Mouse (Mus musculus) limb, embryonic 14.5 days (tissue): ENCODE measurements around the gene Qars. TPM values are rescaled to one million over a fixed set of nuclear protein-coding genes. Genes with fewer than 3 reads are reported as not detected.

Source experiments
- ATAC-seq: fragments of 200-750 bp; cut with Nextera tagmentation; 2 replicates; pipeline ENCODE4 v1.8.0; 2017; ENCODE audit warnings: low read depth, moderate number of reproducible peaks, moderate TSS enrichment; ENCODE audit not compliant: low FRiP score
- DNase-seq: peaks from one replicate; pipeline ENCODE4 v3.0.0-alpha.2; 2015; ENCODE audit warnings: low spot score
- H3K27ac ChIP-seq: fragments of 300-500 bp; sonication (generic); replicated peaks from 2 replicates; pipeline ENCODE4 v1.5.1; 2014; ENCODE audit warnings: low read depth, mild to moderate bottlenecking, low read length, moderate library complexity, mixed read lengths
- H3K27me3 ChIP-seq: fragments of 300-500 bp; sonication (generic); 2 replicates; pipeline ENCODE4 v1.6.1; 2014; ENCODE audit warnings: low read length, mixed read lengths; ENCODE audit not compliant: control insufficient read depth, insufficient read depth
- H3K36me3 ChIP-seq: fragments of 300-500 bp; sonication (generic); 2 replicates; pipeline ENCODE4 v1.6.1; 2014; ENCODE audit warnings: mild to moderate bottlenecking, low read length, moderate library complexity, mixed read lengths; ENCODE audit not compliant: control insufficient read depth, insufficient read depth
- H3K4me1 ChIP-seq: fragments of 300-500 bp; sonication (generic); 2 replicates; pipeline ENCODE4 v1.6.1; 2014; ENCODE audit warnings: antibody characterized with exemption, low read length, mixed read lengths; ENCODE audit not compliant: control insufficient read depth, insufficient read depth
- H3K4me2 ChIP-seq: fragments of 300-500 bp; sonication (generic); replicated peaks from 2 replicates; pipeline ENCODE4 v1.6.1; 2014; ENCODE audit warnings: low read depth, mild to moderate bottlenecking, low read length, moderate library complexity; ENCODE audit not compliant: severe bottlenecking
- H3K4me3 ChIP-seq: fragments of 300-500 bp; sonication (generic); replicated peaks from 2 replicates; pipeline ENCODE4 v1.5.1; 2014; ENCODE audit warnings: low read length
- H3K9ac ChIP-seq: fragments of 300-500 bp; sonication (generic); 2 replicates; pipeline ENCODE4 v1.6.1; 2014; ENCODE audit warnings: mild to moderate bottlenecking, low read depth, low read length, moderate library complexity; ENCODE audit not compliant: severe bottlenecking
- H3K9me3 ChIP-seq: fragments of 300-500 bp; sonication (generic); 2 replicates; pipeline ENCODE4 v1.6.1; 2016; ENCODE audit warnings: low read length; ENCODE audit not compliant: control insufficient read depth
- POLR2A ChIP-seq: fragments of 200-500 bp; IDR thresholded peaks from 2 replicates; pipeline ENCODE4 v1.8.0; 2012; ENCODE audit warnings: inconsistent platforms, mild to moderate bottlenecking, moderate library complexity, borderline replicate concordance; ENCODE audit not compliant: insufficient read depth, insufficient read length; ENCODE audit errors: extremely low read depth
- WGBS: fragments of 180-500 bp; shearing (Covaris S2); extraction: QIAGEN DNeasy Blood & Tissue Kit; methylation state at CpG from one replicate; pipeline ENCODE4 v1.1.7; 2014; 5-methylcytosine and 5-hydroxymethylcytosine counted together
- polyA plus RNA-seq, 2 experiments: library from polyadenylated mRNA; depleted of rRNA in 1 of 2; stranded (reverse) in 1 of 2; unstranded in 1 of 2; fragments of >200 nt; fragmentation: Nextera tagmentation in 1 of 2; extraction: Ambion mirVana in 1 of 2; gene quantifications; 2 replicates each; pipeline versions ENCODE4 v1.2.1 to v1.2.3; 2012 to 2014

Qars gene
- polyA plus RNA-seq, 2 experiments, result 117 to 238 TPM

- ATAC-seq (peak; percentile 85), DNase-seq (peak; percentile 88)
- peak overlapping the region; percentile 67 for H3K9ac ChIP-seq
- H3K4me2 ChIP-seq, result peak overlapping the region; percentile 95
- peak overlapping the region; percentile 69 for H3K4me3 ChIP-seq
- H3K36me3 ChIP-seq, result peaks cover 28% of the 10 kb centered on the region
- H3K27me3 ChIP-seq, result no peaks in the 10 kb centered on the region
- peak overlapping the region; percentile 87 for H3K27ac ChIP-seq
- H3K4me1 ChIP-seq, result peaks cover 14% of the 10 kb centered on the region
- under 1% methylated on average over 20 of the region's 20 CpGs for WGBS
- no peaks in the 10 kb centered on the region for H3K9me3 ChIP-seq
- no peak for TF ChIP-seq POLR2A
Measured at GRCm38 (mm10) chr9:108478638-108479156, 28.8 kb upstream of the Qars start.

DNA sequence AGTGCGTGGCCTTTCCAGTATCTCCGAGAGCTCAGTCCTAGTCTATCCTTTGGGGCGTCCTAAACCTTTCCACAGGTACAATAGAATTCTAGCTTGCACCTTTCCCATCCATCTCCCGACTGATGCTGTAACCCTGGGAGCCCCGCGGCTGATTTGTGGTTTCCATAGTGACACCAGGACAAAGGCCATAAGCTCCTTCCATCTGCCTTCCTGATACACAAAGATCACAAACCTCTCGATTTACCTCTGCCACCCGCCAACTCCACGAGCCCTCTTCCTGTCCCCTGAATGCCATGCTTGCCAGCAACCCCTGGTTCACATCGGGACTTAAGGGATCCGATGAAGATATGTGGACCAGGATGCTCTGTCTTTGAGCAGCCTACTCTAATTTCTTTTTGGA is 28.3 kb upstream of the Qars start:
- Histone ChIP-seq H3K4me3 (peak overlapping the region; percentile 69), H3K9ac (0 out of 2 replicates have a peak overlapping the region, but pooled peaks have one; percentile 67), H3K36me3 (peaks cover 34% of the 10 kb centered on the region), H3K4me1 (peaks cover 14% of the 10 kb centered on the region), H3K27me3 (no peaks in the 10 kb centered on the region), H3K4me2 (peak overlapping the region; percentile 95), H3K27ac (peak overlapping the region; percentile 87), H3K9me3 (no peaks in the 10 kb centered on the region)
- DNase-seq (no peak), ATAC-seq (0 out of 2 replicates have a peak, but pooled peaks have one; percentile 3)
- 41% methylated on average over 11 of the region's 11 CpGs for WGBS
- TF ChIP-seq POLR2A, result no peak

DNA sequence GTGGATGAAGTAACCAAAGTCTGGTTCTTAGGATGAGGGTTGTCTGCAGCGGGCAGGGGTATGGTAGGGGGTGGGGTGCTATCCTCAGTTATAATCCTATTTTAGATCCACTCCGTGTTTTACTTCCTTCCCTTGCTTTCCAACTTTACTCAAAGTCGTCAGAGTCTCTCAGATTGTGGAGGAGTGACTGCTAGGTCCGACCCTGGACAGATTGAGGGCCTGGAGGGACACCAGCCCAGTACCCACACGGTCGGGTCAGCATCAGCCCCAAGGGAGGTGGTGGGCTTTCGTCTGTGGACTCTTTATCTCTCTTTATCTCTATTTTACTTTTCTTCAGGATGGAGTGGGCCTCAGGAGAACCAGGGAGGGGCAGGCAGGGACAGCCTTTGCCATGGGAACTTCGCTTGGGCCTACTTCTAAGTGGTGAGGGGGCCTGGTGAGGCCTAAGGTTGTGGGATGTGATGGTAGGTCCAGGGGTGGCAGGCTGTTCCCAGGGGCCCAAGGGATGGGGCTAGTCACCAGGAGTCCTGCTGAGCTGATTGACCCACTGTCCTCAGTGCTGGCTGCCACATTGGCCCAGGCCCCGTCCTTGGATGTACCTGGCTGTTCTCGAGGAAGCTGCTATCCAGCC is 27.7 kb upstream of the Qars start, which contains the start of gene Lamb2:
TSS of gene Lamb2 (plus strand) at position 16 of the 631 bp plus-strand sequence.
- peak within 1 kb of the TSS; percentile 95 for H3K4me2 ChIP-seq
- DNase-seq (peak; percentile 93), ATAC-seq (peak; percentile 82)
- H3K27me3 ChIP-seq, result no peaks in the 10 kb centered on the region
- WGBS, result 10% methylated on average over 10 of the region's 10 CpGs
- peaks cover 14% of the 10 kb centered on the region for H3K4me1 ChIP-seq
- peak within 1 kb of the TSS; percentile 69 for H3K4me3 ChIP-seq
- H3K27ac ChIP-seq, result peak within 1 kb of the TSS; percentile 87
- H3K9ac ChIP-seq, result peak within 1 kb of the TSS; percentile 83
- H3K9me3 ChIP-seq, result no peaks in the 10 kb centered on the region
- peaks cover 39% of the 10 kb centered on the region for H3K36me3 ChIP-seq
- TF ChIP-seq POLR2A, result 0 out of 2 replicates have a peak, but pooled peaks have one; percentile 18

- 89% methylated on average over 28 of the region's 28 CpGs for WGBS
- TF ChIP-seq POLR2A, result no peak
- peak overlapping the region; percentile 69 for H3K4me3 ChIP-seq
- peak overlapping the region; percentile 95 for H3K4me2 ChIP-seq
- DNase-seq, result no peak
- no peak overlapping the region for H3K27ac ChIP-seq
- peak overlapping the region; percentile 83; the same call in 1 of the 2 replicates for H3K9ac ChIP-seq
- H3K9me3 ChIP-seq, result no peaks in the 10 kb centered on the region
- H3K4me1 ChIP-seq, result peaks cover 14% of the 10 kb centered on the region
- no peak for ATAC-seq
- H3K36me3 ChIP-seq, result peaks cover 50% of the 10 kb centered on the region
- H3K27me3 ChIP-seq, result no peaks in the 10 kb centered on the region
Measured at GRCm38 (mm10) chr9:108480813-108481519, 26.5 kb upstream of the Qars start.

GRCm38 (mm10) chr9:108481520-108482210 is 25.8 kb upstream of the Qars start:
- ATAC-seq (no peak), DNase-seq (no peak)
- Histone ChIP-seq H3K27me3 (no peaks in the 10 kb centered on the region), H3K27ac (no peak overlapping the region), H3K4me2 (no peak overlapping the region), H3K4me3 (no peak overlapping the region), H3K4me1 (peaks cover 14% of the 10 kb centered on the region), H3K36me3 (peaks cover 57% of the 10 kb centered on the region), H3K9me3 (no peaks in the 10 kb centered on the region), H3K9ac (no peak overlapping the region)
- WGBS, result 91% methylated on average over 19 of the region's 19 CpGs
- no peak for TF ChIP-seq POLR2A
